Mouse (Mus musculus) MEL (cell line): ENCODE results near the gene Eloa. TPM values are rescaled to one million over a fixed set of nuclear protein-coding genes. Genes with fewer than 3 reads are reported as not detected.

Source experiments
- DNase-seq: peaks from one replicate; pipeline ENCODE4 v3.0.0; 2011; ENCODE audit warnings: low read depth, low spot score
- H3K27ac ChIP-seq: 2 replicates; pipeline ENCODE4 v1.5.1; 2012; ENCODE audit warnings: low read depth, mild to moderate bottlenecking, control low read depth, low read length, moderate library complexity; ENCODE audit not compliant: control insufficient read depth
- H3K27me3 ChIP-seq, 2 experiments: fragments of 150-350 bp in 1 of 2; sonication (generic) in 1 of 2; 2 replicates each; pipeline ENCODE4 v1.6.1; 2012; ENCODE audit warnings: low read length in 2 of 2, mild to moderate bottlenecking in 2 of 2, improper control_type of control experiment in 1 of 2, moderate library complexity in 1 of 2; ENCODE audit not compliant: insufficient read depth in 2 of 2, control insufficient read depth in 1 of 2
- H3K36me3 ChIP-seq, 2 experiments: 2 replicates each; pipeline ENCODE4 v1.6.1; 2012 to 2014; ENCODE audit warnings: low read length in 2 of 2, improper control_type of control experiment in 1 of 2, inconsistent platforms in 1 of 2, mild to moderate bottlenecking in 1 of 2; ENCODE audit not compliant: insufficient read depth in 2 of 2, control insufficient read depth in 1 of 2
- H3K4me1 ChIP-seq, 2 experiments: fragments of 150-350 bp in 1 of 2; sonication (generic) in 1 of 2; 2 replicates each; pipeline ENCODE4 v1.6.1; 2012; ENCODE audit warnings: low read length in 2 of 2, improper control_type of control experiment in 1 of 2, mild to moderate bottlenecking in 1 of 2; ENCODE audit not compliant: insufficient read depth in 2 of 2, control insufficient read depth in 1 of 2
- H3K4me3 ChIP-seq, 2 experiments: fragments of 150-350 bp in 1 of 2; sonication (generic) in 1 of 2; 2 replicates each; pipeline ENCODE4 v1.5.1; 2012; ENCODE audit warnings: low read depth in 2 of 2, low read length in 2 of 2, mild to moderate bottlenecking in 2 of 2, moderate library complexity in 2 of 2, control low read depth in 1 of 2, improper control_type of control experiment in 1 of 2; ENCODE audit not compliant: control insufficient read depth in 1 of 2, insufficient read depth in 1 of 2
- H3K79me2 ChIP-seq: 2 replicates; pipeline ENCODE4 v1.6.1; 2012; ENCODE audit warnings: mild to moderate bottlenecking, low read length, moderate library complexity; ENCODE audit not compliant: control insufficient read depth, poor library complexity, insufficient read depth
- H3K9ac ChIP-seq: 2 replicates; pipeline ENCODE4 v1.6.1; 2012; ENCODE audit warnings: low read depth, mild to moderate bottlenecking, control low read depth, low read length, moderate library complexity; ENCODE audit not compliant: control insufficient read depth, poor library complexity, severe bottlenecking
- H3K9me3 ChIP-seq: fragments of 150-350 bp; sonication (generic); replicated peaks from 2 replicates; pipeline ENCODE4 v1.6.1; 2012; ENCODE audit warnings: mild to moderate bottlenecking, low read length, improper control_type of control experiment, moderate library complexity; ENCODE audit not compliant: insufficient read depth
- BHLHE40 ChIP-seq: IDR thresholded peaks from 2 replicates; pipeline ENCODE4 v1.6.1; 2012; ENCODE audit warnings: low read depth, mild to moderate bottlenecking, inconsistent platforms, low read length, improper control_type of control experiment, borderline replicate concordance
- CHD1 ChIP-seq: IDR thresholded peaks from 2 replicates; pipeline ENCODE4 v1.6.1; 2012; ENCODE audit warnings: low read depth, mild to moderate bottlenecking, inconsistent platforms, low read length, improper control_type of control experiment
- CHD2 ChIP-seq: IDR thresholded peaks from 2 replicates; pipeline ENCODE4 v1.6.1; 2011; ENCODE audit warnings: low read length, improper control_type of control experiment
- CTCF ChIP-seq, 3 experiments: IDR thresholded peaks in 2 of 3; conservative IDR thresholded peaks in 1 of 3; 2 replicates each; pipeline ENCODE4 v1.5.1; 2011 to 2012; ENCODE audit warnings: low read length in 3 of 3, low read depth in 2 of 3, mild to moderate bottlenecking in 2 of 3, improper control_type of control experiment in 1 of 3, inconsistent platforms in 1 of 3, mixed read lengths in 1 of 3, moderate library complexity in 1 of 3; ENCODE audit not compliant: control insufficient read depth in 1 of 3, insufficient read depth in 1 of 3, poor library complexity in 1 of 3, severe bottlenecking in 1 of 3
- E2F4 ChIP-seq: IDR thresholded peaks from 2 replicates; pipeline ENCODE4 v1.6.1; 2011; ENCODE audit warnings: low read depth, low read length, improper control_type of control experiment, borderline replicate concordance
- ELF1 ChIP-seq: IDR thresholded peaks from 2 replicates; pipeline ENCODE4 v1.6.1; 2014; ENCODE audit warnings: low read depth, mild to moderate bottlenecking, inconsistent platforms, low read length, improper control_type of control experiment, moderate library complexity
- EP300 ChIP-seq, 2 experiments: IDR thresholded peaks; 2 replicates each; pipeline ENCODE4 v1.6.1; 2011; ENCODE audit warnings: improper control_type of control experiment in 2 of 2, low read length in 2 of 2, low read depth in 1 of 2, mild to moderate bottlenecking in 1 of 2
- ETS1 ChIP-seq: IDR thresholded peaks from 2 replicates; pipeline ENCODE4 v1.6.1; 2012; ENCODE audit warnings: low read depth, mild to moderate bottlenecking, inconsistent platforms, low read length, improper control_type of control experiment, moderate library complexity
- GABPA ChIP-seq: IDR thresholded peaks from 2 replicates; pipeline ENCODE4 v1.6.1; 2012; ENCODE audit warnings: low read depth, mild to moderate bottlenecking, inconsistent platforms, low read length, improper control_type of control experiment, moderate library complexity
- GATA1 ChIP-seq: IDR thresholded peaks from 2 replicates; pipeline ENCODE4 v1.6.1; 2011; ENCODE audit warnings: low read depth, low read length, improper control_type of control experiment
- HCFC1 ChIP-seq: IDR thresholded peaks from 2 replicates; pipeline ENCODE4 v1.6.1; 2012; ENCODE audit warnings: low read depth, mild to moderate bottlenecking, inconsistent platforms, low read length, improper control_type of control experiment, moderate library complexity
- JUND ChIP-seq: IDR thresholded peaks from 2 replicates; pipeline ENCODE4 v1.6.1; 2011; ENCODE audit warnings: low read depth, mild to moderate bottlenecking, improper control_type of control experiment, low read length
- KAT2A ChIP-seq: conservative IDR thresholded peaks from 2 replicates; pipeline ENCODE4 v1.6.1; 2012; ENCODE audit warnings: low read depth, low read length, improper control_type of control experiment, inconsistent platforms
- MAFK ChIP-seq: IDR thresholded peaks from 2 replicates; pipeline ENCODE4 v1.6.1; 2011; ENCODE audit warnings: low read depth, mild to moderate bottlenecking, low read length, improper control_type of control experiment, borderline replicate concordance
- MAX ChIP-seq: IDR thresholded peaks from 2 replicates; pipeline ENCODE4 v1.6.1; 2011; ENCODE audit warnings: low read length, improper control_type of control experiment
- MAZ ChIP-seq: IDR thresholded peaks from 2 replicates; pipeline ENCODE4 v1.6.1; 2012; ENCODE audit warnings: low read depth, mild to moderate bottlenecking, inconsistent platforms, low read length, improper control_type of control experiment
- MEF2A ChIP-seq: IDR thresholded peaks from 2 replicates; pipeline ENCODE4 v1.6.1; 2014; ENCODE audit warnings: low read depth, mild to moderate bottlenecking, inconsistent platforms, low read length, improper control_type of control experiment; ENCODE audit not compliant: poor library complexity, insufficient replicate concordance, severe bottlenecking; ENCODE audit errors: extremely low read depth
- MXI1 ChIP-seq: IDR thresholded peaks from 2 replicates; pipeline ENCODE4 v1.6.1; 2011; ENCODE audit warnings: mild to moderate bottlenecking, low read depth, low read length, improper control_type of control experiment
- MYC ChIP-seq: IDR thresholded peaks from 2 replicates; pipeline ENCODE4 v1.6.1; 2011; ENCODE audit warnings: low read depth, mild to moderate bottlenecking, low read length, improper control_type of control experiment, moderate library complexity
- NELFE ChIP-seq: IDR thresholded peaks from 2 replicates; pipeline ENCODE4 v1.6.1; 2011; ENCODE audit warnings: low read depth, low read length, improper control_type of control experiment
- NRF1 ChIP-seq: IDR thresholded peaks from 2 replicates; pipeline ENCODE4 v1.6.1; 2014; ENCODE audit warnings: low read depth, mild to moderate bottlenecking, inconsistent platforms, low read length, improper control_type of control experiment, moderate library complexity; ENCODE audit not compliant: poor library complexity, insufficient read depth, severe bottlenecking
- POLR2A ChIP-seq, 2 experiments: IDR thresholded peaks; 2 replicates each; pipeline ENCODE4 v1.6.1; 2011 to 2012; ENCODE audit warnings: low read length in 2 of 2, mild to moderate bottlenecking in 2 of 2, control low read depth in 1 of 2, improper control_type of control experiment in 1 of 2, low read depth in 1 of 2, moderate library complexity in 1 of 2; ENCODE audit not compliant: control insufficient read depth in 1 of 2, insufficient read depth in 1 of 2, poor library complexity in 1 of 2
- POLR2AphosphoS2 ChIP-seq: IDR thresholded peaks from 2 replicates; pipeline ENCODE4 v1.6.1; 2011; ENCODE audit warnings: low read length, improper control_type of control experiment
- POLR2AphosphoS5 ChIP-seq: IDR thresholded peaks from 2 replicates; pipeline ENCODE4 v1.6.1; 2012; ENCODE audit warnings: low read depth, borderline replicate concordance, mild to moderate bottlenecking, inconsistent platforms, low read length, moderate library complexity, mixed read lengths
- RCOR1 ChIP-seq: IDR thresholded peaks from 2 replicates; pipeline ENCODE4 v1.6.1; 2012; ENCODE audit warnings: low read depth, mild to moderate bottlenecking, inconsistent platforms, low read length, improper control_type of control experiment
- SIN3A ChIP-seq: IDR thresholded peaks from 2 replicates; pipeline ENCODE4 v1.6.1; 2012; ENCODE audit warnings: low read length, improper control_type of control experiment, inconsistent platforms
- SMC3 ChIP-seq: IDR thresholded peaks from 2 replicates; pipeline ENCODE4 v1.6.1; 2011; ENCODE audit warnings: low read depth, low read length, improper control_type of control experiment
- TAL1 ChIP-seq: IDR thresholded peaks from 2 replicates; pipeline ENCODE4 v1.6.1; 2012; ENCODE audit warnings: mild to moderate bottlenecking, inconsistent platforms, low read length, moderate library complexity, mixed read lengths
- TBP ChIP-seq: IDR thresholded peaks from 2 replicates; pipeline ENCODE4 v1.8.0; 2011; ENCODE audit warnings: low read depth, low read length, improper control_type of control experiment
- TCF12 ChIP-seq: IDR thresholded peaks from 2 replicates; pipeline ENCODE4 v1.6.1; 2014; ENCODE audit warnings: low read depth, mild to moderate bottlenecking, inconsistent platforms, low read length, improper control_type of control experiment, moderate library complexity
- UBTF ChIP-seq: IDR thresholded peaks from 2 replicates; pipeline ENCODE4 v1.6.1; 2012; ENCODE audit warnings: low read depth, mild to moderate bottlenecking, inconsistent platforms, low read length, improper control_type of control experiment, moderate library complexity, borderline replicate concordance; ENCODE audit not compliant: insufficient read depth
- USF1 ChIP-seq: IDR thresholded peaks from 2 replicates; pipeline ENCODE4 v1.6.1; 2014; ENCODE audit warnings: low read depth, mild to moderate bottlenecking, inconsistent platforms, low read length, improper control_type of control experiment, moderate library complexity
- ZC3H11A ChIP-seq: IDR thresholded peaks from 2 replicates; pipeline ENCODE4 v1.6.1; 2012; ENCODE audit warnings: low read depth, mild to moderate bottlenecking, inconsistent platforms, low read length, improper control_type of control experiment
- ZKSCAN1 ChIP-seq: IDR thresholded peaks from 2 replicates; pipeline ENCODE4 v1.6.1; 2012; ENCODE audit warnings: low read depth, mild to moderate bottlenecking, inconsistent platforms, low read length, improper control_type of control experiment, moderate library complexity
- ZNF384 ChIP-seq: IDR thresholded peaks from 2 replicates; pipeline ENCODE4 v1.6.1; 2012; ENCODE audit warnings: low read depth, mild to moderate bottlenecking, inconsistent platforms, low read length, improper control_type of control experiment
- polyA plus RNA-seq, 2 experiments: library from polyadenylated mRNA; stranded (reverse) in 1 of 2; unstranded in 1 of 2; fragments of >175 nt in 1 of 2; fragments of >200 nt in 1 of 2; gene quantifications; 2 replicates each; pipeline versions ENCODE4 v1.2.1 to v1.2.4; 2012; ENCODE audit warnings: low replicate concordance in 2 of 2, low read depth in 1 of 2; ENCODE audit not compliant: insufficient read length in 2 of 2, insufficient read depth in 1 of 2, missing spikeins in 1 of 2
- total RNA-seq: library from RNA; depleted of rRNA; stranded (reverse); fragments of 300-350 nt; gene quantifications from 2 replicates; pipeline ENCODE4 v1.2.3, GENCODE M21; 2012

The Eloa gene
- total and polyA plus RNA-seq, 3 experiments: 30.8 to 41.4 (median 34.1) TPM

- H3K27ac ChIP-seq: peak overlapping the region; percentile 59
- H3K9me3 ChIP-seq: no peaks in the 10 kb centered on the region
- no peaks in the 10 kb centered on the region for H3K27me3 ChIP-seq
- H3K36me3 ChIP-seq: peaks cover 0 to 17% of the 10 kb centered on the region in 2 experiments; a peak in 2 of 4 replicates
- peak overlapping the region; percentile 39 to 42 for H3K4me3 ChIP-seq
- H3K79me2 ChIP-seq: no peaks in the 10 kb centered on the region; the same call in 1 of the 2 replicates
- H3K4me1 ChIP-seq: peaks cover 13 to 30% of the 10 kb centered on the region in 2 experiments
- DNase-seq: peak; percentile 78
- peak overlapping the region; percentile 53 for H3K9ac ChIP-seq
- TF ChIP-seq TBP: peak; percentile 48; the same call in 1 of the 2 replicates
- TF ChIP-seq CHD2: no peak
- 0 out of 2 replicates have a peak, but pooled peaks have one; percentile 45 for TF ChIP-seq MAFK
- no peak for TF ChIP-seq POLR2AphosphoS2
- no peak for TF ChIP-seq MEF2A
- TF ChIP-seq ETS1: 0 out of 2 replicates have a peak, but pooled peaks have one; percentile 46
- no peak for TF ChIP-seq ZNF384
- no peak for TF ChIP-seq UBTF
- peak; percentile 55 for TF ChIP-seq RCOR1
- TF ChIP-seq E2F4: no peak
- TF ChIP-seq CTCF (IDR thresholded peaks at IDR 0.05 in 2 of 3, conservative IDR thresholded peaks at IDR 0.05 in 1 of 3; ENCODE audit: control insufficient read depth in 1 of 3, insufficient read depth in 1 of 3, low read depth in 2 of 3, low read length in 3 of 3, poor library complexity in 1 of 3, severe bottlenecking in 1 of 3): no peak
- no peak for TF ChIP-seq GABPA
- peak; percentile 60; the same call in 1 of the 2 replicates for TF ChIP-seq TAL1
- TF ChIP-seq MAZ: no peak
- no peak for TF ChIP-seq USF1
- TF ChIP-seq HCFC1: 0 out of 2 replicates have a peak, but pooled peaks have one; percentile 39
- no peak for TF ChIP-seq SMC3
- TF ChIP-seq POLR2AphosphoS5: no peak
- no peak for TF ChIP-seq POLR2A (IDR thresholded peaks at IDR 0.05; ENCODE audit: control insufficient read depth in 1 of 2, insufficient read depth in 1 of 2, low read depth in 1 of 2, low read length in 2 of 2, poor library complexity in 1 of 2)
- TF ChIP-seq NRF1: no peak
- peak; percentile 94 for TF ChIP-seq SIN3A
- peak; percentile 11; the same call in 1 of the 2 replicates for TF ChIP-seq ZC3H11A
- TF ChIP-seq EP300 (IDR thresholded peaks at IDR 0.05; ENCODE audit: low read depth in 1 of 2, low read length in 2 of 2): peak; percentile 55 to 59; a peak in 3 of 4 replicates
- no peak for TF ChIP-seq JUND
- peak; percentile 92 for TF ChIP-seq MXI1
- TF ChIP-seq BHLHE40: no peak
- no peak for TF ChIP-seq NELFE
- no peak for TF ChIP-seq MYC
- 0 out of 2 replicates have a peak, but pooled peaks have one; percentile 27 for TF ChIP-seq ELF1
- no peak for TF ChIP-seq KAT2A
- TF ChIP-seq TCF12: peak; percentile 63; the same call in 1 of the 2 replicates
- TF ChIP-seq GATA1: peak; percentile 47
- no peak for TF ChIP-seq CHD1
- TF ChIP-seq MAX: peak; percentile 65
- TF ChIP-seq ZKSCAN1: no peak
Observed at GRCm38 (mm10) chr4:136030968-136031909, 9.7 kb upstream of the Eloa start.
